Mouse (Mus musculus) ES-Bruce4 (cell line): ENCODE results near the gene Apoc4.

Experiments
- CTCF ChIP-seq: IDR thresholded peaks from one replicate; pipeline ENCODE4 v1.8.1; 2011; ENCODE audit warnings: low read depth, low read length
- EP300 ChIP-seq: IDR thresholded peaks from 2 replicates; pipeline ENCODE4 v1.6.1; 2011; ENCODE audit warnings: low read depth, low read length; ENCODE audit not compliant: insufficient read depth

DNA sequence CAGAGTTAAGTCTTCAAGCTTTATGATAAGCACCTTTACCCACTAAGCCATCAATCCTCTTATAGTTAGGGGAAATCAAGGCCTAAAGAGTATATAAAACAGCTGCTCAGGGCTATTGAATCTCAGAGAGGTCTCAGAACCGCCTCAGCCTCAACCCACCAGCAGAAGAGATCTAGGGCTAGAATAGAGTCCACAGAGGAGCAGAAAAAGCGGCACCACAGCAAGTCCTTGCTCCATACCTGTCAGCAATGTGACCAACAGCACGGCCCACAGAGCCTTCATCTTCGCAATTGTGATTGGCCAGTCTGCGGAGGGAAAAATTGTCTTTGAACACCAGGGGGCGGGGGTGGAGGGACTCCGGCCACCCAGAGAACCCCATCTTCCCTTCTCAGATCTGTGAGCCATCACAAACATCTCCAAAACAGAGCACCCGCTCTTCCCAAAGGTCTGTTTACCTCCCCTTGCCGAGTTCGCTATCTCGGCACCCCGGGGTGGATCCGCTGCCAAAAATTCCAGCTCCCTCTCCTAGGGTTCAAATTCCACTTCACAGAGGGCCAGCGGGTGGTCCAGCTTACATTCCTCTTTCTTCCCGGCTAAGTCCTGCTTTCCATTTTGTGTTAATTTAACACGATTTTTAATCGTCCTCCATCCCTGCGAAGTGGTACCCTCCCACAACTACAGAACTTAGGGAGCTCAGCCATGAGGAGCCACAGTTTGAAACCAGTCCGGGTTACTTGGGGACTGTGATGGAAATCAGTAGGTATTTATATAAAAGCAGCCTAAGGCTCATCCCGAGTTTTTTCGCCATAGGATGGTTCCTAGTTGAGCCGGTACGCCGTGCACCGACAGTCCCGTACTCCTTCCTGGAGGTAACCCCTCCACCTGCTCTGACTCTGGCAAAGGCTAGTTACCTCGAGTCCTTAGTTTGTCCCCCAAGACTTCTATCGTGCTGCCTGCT lies 16.9 kb upstream of the Apoc4 start:
- peak; percentile 17 for TF ChIP-seq CTCF
- 0 out of 2 replicates have a peak, but pooled peaks have one; percentile 16 for TF ChIP-seq EP300
